Mouse (Mus musculus): ENCODE data around the gene Fgf2.

Fgf2 gene

DNA sequence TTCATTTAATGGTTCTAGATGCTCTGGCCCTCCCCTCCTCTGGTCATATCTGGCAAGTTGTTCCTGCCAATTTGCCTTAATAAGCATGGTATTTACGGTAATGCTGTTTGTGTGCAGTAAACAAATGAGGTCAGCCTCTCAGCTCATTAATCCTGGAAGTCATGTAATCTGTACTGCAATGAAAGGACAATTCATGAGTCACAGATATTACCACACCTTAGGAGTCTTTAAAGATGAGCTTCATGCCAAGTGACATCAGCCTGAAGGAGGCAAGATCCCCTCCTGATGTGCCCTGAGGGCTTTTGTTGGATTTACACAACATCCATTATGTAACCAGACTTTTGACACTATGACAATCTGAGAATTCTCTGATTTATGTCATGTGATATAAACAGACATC lies 6.6 kb downstream of the Fgf2 start:
- no peak for DNase-seq (ENCODE audit: low spot score)

DNA sequence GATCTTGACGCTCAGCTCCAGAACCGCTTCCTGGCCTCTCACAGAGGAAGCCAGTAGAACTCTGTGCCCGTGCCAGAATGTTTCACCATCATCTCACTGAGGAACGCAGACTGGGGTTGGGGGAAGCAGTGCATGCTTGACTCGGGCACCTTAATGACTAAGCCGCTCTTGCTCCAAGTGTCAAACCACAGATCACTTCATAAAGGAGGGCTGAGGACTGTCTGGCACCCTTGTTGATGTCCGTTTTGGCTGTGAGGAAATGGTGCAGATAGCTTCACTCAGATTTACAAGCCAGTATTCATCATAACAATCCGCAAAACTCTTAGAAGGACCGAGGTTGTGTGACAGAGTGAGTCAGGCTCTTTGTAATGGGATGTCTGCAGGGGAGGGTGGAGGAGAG lies 12.6 kb downstream of the Fgf2 start:
- no peak for DNase-seq (ENCODE audit: low spot score)

DNA sequence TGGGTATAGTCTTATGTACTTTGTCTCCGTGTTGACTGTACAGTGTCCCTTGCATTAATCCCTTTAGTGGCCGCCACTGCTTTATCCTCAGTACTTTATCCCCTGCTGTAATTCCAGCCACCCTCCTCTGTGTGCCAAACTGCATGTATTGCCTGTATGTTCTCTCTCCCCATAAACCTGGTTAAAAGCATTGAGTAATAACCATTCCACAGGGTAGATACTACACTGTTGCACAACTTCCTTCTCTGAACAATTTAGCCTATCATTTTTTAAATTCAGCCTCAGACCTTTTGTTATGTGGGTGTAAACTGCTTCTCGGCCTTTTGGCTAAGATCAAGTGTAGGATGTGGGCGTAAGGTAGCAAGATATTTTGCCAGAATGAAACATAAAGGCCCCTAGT lies 17.0 kb downstream of the Fgf2 start:
- no peak for DNase-seq (ENCODE audit: low spot score)

DNA sequence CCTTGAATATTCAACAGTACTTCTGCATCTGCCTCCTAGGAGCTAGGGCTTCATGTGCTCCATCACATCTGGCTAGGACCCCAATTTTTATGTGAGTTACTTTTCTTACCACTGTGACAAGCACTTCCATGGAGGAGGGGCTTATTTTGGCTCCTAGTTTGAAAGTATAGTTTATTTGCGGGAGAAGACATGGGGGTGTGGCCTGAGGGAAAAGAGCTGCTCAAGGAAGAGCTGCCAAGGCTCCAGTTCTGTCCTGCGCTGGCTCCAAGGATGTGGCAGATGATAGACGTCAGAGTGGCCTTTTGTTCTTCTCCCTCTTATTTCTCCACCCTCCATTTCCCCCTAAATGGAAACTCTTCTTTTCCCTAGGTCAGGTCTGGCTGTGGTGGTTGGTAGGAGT lies 17.8 kb downstream of the Fgf2 start:
- no peak for DNase-seq (ENCODE audit: low spot score)

DNA sequence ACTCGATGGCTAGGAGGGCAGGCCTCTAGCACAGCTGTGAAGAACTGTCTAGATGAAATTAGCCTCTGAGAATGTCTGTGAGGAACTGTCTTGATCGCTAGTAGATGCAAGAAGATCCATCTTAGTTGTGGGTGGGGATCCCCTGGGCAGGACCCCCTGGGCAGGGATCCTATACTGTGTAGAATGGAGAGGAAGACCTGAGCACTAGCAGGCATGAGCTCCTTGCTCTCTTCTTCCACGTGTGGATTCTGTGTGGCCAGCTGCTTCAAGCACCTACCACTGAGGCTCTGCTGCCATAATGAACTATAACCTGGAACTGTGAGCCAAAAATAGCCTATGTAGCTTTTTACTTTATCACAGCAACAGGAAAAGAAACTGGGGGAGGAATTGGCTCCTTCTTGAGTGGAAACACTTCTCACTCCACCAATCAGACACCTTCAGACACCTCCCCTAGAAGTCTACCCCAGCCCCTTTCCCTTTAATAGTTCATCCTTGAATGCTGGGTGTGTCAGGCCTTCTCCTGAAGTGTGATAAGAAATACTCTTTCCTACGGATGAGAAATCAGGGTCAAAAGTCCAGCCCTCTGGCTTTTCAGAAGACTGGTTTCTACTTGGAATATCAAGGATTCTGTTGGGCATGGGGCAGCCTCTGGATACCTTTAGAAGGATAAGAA lies 18.4 kb downstream of the Fgf2 start:
- DNase-seq (ENCODE audit: low spot score): no peak

DNA sequence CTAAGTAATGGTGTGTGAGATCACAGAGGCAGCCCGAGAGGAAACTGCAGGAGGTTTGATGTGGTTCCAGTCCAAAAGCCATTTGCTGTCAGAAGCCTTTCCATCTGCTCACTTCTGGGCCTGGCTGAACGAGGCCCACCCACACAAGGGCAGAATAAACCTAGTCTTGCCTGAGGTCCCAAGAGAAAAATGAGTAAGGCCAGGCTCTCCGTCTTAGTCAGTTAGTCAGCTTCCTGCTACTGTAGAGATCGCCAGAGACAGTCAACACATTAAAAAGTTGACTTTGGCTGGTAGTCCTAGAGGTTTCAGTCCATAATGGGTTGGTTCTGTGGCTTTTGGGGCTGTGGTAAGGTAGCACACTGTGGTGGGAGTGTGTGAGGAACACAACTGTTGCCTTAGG lies 22.3 kb downstream of the Fgf2 start:
- no peak for DNase-seq (ENCODE audit: low spot score)

DNA sequence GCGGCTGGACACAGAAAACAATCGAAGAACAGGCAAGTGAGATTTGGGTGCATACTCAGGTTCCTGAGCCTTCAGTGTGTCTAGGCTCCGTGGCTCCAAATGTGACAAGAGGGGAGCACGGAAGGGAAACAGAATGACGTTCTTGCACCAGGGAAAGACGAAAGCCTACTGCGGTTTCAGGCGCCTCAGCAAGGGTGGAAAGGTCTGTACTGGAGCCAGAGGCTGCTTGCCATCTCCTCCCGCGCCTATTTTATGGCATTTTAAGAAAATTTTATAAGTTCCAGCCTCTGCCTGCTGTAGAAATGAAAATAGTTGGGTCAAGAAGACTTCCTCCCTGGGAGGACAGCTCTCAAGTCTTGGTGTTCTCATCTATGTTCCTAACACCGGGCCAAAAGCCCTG lies 25.6 kb downstream of the Fgf2 start:
- DNase-seq (ENCODE audit: low spot score): no peak

DNA sequence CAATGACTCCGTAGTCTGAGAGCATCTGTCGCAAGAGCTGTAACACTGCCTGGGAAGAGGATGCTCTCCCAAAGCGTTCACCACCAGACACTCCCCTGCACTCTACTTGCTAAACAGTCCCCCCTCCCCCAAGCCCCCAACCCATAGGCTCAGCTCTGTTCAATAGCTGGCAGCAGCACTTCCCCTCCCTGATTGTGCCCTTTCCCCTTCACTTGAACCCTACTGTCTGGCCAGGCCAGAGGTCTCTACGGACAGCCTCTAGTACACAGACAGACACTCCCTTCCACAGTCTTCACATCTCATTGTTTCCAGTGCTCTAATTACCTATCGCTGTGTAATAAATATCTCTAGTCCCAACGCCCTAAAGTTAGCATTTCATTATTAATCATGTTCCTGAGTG lies 29.8 kb downstream of the Fgf2 start:
- peak; percentile 4 for DNase-seq (ENCODE audit: low spot score)

DNA sequence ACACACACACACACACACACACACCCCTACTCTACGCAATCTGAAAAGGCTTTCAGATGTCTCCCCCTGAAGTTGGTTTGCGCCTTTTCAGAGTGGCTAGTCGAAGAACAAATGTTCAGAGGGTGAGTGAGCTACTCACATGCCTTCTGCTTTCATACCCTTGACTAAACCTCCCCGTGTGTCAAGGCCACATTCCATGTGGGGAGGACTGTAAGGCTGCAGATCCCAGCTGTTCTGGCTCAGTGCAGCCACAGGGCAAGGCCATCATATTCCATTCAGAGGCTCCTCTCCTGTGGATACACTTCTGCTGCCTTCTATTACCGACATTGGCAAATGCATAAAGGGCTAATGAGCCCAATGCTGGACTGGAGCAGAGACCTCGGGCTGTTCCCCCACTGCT lies 30.3 kb downstream of the Fgf2 start:
- no peak for DNase-seq (ENCODE audit: low spot score)

DNA sequence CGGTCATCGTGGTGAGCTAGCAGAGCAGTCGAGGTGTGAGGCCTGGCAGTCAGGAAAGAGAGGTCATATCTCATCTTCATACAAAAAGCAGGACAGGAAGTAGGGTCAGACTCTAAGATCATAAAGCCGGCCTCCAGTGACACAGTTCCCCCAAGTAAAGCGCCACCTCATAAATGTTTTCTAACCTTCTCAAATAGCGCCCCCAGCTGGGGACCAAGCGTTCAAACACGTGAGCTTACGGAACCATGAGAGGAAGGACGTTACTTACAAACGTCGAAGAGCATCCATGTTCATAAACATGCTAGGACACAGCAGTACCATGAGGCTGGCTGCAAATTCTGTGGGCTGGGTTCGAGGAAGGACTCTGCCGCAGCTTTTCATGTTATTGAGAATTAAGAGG lies 31.1 kb downstream of the Fgf2 start:
- DNase-seq (ENCODE audit: low spot score): peak; percentile 10

DNA sequence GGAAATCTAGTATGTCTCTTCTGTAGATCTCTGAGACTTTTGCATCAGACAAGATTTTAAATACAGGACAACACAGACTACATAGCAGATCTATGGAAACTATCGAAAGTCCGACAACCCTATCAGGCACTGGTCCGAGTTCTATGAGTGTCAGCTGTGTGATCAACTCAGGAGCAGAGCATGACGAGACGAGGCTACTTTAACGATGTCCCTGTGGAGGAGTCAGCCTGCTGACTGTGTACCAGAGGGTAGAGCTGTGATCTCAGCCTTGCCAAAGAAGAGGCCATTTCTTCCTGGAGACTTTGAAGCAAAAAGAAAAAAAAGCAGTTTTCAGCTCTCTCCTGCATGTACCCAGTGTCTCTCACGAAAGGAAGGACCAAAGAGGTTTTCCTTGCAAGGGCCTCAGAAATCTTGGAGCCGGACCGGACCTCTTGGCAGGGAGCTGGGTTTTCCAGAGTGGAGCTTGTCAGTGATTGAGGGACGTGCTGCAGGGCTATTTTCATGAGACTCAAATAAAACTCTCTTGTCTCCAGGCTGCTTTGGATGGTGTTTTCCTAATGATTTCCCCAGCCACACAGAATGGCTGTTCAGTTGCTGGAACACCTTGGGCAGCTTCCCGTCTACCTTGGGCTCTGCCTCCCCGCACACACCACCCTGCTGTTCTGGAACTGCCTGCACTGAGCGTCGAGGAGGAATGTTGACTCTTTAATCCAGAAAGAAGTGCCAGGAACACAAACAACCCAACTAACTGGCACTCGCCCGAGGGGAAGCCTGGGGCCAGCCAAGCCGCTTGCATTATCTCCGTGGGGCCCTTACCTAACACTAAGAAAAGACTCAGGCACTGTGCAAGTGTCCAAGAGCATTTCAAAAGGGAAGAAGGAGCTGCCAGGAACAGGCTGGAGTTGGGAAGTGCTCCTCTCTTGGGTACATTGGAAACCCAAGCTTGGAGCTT lies 32.1 kb downstream of the Fgf2 start:
- no peak for DNase-seq (ENCODE audit: low spot score)

DNA sequence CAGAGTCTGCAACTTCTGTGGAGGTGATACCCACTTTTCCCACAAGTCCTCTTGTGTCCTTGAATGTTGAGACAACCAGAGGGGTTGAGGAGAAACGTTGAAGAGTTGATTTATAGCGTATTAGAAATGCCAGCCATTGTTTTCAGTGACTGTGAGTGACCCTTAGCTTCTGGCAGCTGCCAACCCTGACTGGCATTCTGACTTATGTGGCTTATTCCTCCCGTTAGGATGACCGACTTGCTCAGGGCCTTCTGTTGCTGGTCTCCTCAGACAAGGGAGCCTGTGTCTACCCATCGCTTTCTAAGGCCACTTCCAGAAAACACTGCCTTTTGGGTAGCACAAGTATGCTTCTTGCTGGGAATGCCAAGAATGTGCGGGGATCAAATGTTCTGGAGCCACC lies 33.3 kb downstream of the Fgf2 start:
- no peak for DNase-seq (ENCODE audit: low spot score)

DNA sequence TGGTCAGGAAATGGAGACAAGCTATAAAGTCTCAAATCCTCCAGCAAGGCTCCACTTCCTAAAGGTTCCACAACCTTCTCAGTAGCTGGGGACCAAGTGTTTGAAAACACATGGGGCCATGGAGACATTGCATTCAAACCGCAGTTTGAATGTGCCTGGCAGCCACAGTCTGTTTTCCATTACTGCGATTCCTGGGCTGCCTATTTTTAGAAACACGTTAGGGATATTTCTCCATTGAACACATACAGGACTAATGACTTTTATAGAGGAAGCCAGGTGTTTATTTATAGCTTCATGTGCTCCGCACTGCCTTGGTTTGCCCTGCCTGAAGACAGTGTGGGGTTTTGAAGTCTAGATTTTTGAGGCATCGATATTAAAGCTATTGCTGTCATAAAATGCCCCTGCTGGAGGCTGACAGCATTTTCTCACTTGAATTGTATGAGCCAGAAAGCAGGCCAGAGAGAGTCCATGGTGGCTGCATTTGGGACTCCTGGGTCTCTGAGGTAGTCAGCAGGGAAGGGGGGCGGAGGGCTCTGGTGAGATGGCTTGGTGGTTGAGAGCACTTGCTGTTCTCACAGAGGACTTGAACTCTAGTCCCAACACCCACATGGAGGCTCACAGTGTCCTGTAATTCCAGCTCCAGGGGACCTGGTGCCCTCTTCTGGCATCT lies 35.1 kb downstream of the Fgf2 start:
- peak; percentile 13 for DNase-seq (ENCODE audit: low spot score)

DNA sequence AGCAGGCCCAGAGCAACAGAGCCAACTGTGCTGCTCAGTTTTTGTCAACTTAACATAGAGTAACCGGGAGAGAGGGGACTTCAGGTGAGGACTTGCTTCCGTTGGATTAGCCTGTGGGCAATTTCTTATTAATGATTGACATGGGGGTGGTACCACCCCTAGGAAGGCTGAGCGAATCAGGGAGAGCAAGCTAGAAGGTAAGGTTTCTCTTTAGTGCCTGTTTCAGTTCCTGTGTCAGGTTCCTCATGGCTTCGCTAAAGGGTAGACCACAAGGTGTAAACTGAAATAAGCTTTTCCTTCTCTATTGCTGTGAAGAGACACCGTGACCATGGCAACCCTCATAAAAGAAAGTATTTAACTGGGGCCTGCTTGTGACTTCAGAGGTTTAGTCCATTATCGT lies 39.2 kb downstream of the Fgf2 start:
- DNase-seq (ENCODE audit: low spot score): no peak

DNA sequence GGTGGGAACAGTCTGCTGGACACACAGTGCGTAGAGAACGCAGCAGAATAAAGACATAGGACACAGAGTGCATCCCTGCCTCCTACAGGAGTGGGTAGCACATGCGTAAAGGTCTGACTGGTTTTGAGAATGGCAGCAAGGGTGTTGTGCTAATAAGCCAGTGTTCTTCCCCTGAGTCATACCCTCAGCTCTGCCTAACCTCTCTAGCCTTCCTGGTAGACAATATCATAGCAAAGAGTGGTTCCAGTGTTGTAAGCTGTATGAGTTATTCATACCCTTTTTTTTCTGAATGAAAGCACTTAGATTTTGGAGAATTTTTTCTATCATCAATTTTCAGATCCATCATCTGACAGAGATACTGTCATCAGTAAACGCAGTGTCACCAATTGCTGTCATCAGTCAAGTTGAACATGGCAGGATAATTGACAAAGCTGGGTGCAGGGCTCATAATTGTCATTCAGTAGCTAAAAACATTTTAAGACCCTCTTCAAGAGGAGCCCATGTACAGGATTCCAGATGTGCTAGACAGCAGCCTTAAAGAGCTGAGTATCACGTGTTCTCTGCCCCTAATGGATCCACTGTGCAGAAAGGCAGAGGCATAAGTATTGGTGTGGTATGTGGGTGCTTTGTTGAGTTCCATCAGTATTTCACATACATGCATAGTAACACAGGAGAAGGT lies 48.9 kb downstream of the Fgf2 start:
- no peak for DNase-seq (ENCODE audit: low spot score)

DNA sequence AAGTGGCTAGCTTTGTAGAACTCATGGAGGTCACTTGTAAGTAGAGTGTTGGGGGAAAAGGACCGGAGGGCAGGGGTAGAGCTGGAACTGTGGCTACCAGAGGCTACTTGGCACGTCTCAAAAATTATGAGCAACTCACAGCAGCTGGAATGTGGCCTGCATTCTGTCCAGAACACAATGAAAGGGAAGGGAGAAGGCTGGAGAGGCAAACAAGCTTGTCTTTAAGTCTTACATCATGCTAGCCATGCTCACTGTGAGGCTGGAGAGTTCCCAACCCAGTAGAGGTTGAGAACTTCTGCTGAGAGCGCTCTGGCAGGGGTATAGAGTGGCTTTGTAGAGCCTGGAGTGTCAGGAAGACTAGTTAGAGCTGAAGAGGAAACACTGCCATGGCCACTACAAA lies 49.5 kb downstream of the Fgf2 start:
- no peak for DNase-seq (ENCODE audit: low spot score)

DNA sequence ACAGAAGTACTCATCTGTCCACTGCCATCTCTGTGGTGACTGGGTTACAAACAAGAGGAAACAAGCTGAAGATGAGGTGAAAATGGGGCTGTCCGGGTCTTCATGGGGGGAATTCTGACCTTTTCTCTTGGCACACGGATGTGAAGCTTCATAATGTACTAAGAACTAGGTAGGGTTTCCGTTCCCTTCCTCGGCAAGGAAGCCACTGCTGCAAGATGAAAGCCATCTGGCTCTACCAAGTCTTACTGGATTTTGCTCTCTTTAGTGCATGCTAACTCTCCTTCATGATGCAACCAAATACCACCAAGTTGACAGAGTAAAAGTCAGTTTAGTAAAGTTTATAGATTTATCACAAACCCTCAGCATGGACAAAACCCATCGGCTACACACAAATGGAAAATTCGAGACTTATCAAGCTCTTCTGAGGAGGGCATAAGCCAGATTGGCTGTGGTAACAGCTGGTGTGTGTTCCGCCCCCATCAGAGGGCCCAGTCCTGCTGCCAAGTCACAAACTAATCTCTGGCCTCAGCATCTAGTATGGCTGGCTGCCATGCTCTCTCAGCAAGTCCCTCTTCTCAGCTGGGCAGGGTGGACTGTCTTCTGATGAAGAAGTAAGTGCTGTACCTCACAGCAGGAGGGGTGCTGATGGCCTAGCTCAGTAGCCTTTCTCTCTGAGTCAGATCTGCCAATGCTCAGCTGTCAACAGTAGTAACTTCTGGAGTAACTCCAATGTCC lies 50.7 kb downstream of the Fgf2 start:
- no peak for DNase-seq (ENCODE audit: low spot score)

DNA sequence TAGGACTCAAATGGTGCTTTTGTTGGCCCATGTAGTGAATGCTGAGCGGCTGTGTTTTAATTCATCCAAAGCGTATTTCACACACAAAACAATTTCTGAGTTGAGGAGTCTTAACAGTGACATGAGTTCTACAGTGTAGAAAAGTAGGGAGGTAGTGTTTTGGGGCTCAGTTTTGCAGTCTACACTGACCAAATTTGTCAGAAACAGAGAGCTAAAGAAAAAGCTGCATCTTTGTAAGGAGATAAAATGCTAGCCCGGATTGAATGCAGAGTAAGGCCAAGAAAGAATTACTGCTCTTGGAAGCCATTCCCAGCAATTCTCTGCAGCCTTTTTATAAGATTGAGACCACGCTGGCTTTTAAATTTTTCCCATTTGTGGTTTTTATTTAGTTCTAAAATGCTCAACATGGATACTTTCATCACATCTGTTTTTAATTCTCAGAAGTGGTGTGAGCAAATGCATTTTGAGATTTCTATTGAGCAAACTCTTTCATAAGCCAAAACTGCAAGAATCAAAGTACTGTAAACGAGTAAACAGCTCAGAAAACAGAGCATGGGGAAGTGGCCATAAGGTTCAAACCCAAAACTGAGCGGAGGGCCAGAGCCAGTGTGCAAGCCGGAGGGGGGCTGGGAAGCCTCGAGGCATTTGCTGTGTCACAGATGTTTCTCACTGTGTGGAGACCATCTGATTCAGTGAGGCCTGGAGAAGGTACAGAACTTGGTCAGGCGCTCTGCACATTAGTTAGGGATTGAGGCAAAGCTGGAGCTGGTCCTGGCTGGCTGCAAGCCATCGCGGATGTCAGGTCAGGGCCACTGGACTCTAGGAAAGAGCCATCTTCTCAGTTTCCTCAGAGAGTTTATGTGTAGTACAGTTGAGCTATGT lies 53.8 kb downstream of the Fgf2 start:
- no peak for DNase-seq (ENCODE audit: low spot score)

DNA sequence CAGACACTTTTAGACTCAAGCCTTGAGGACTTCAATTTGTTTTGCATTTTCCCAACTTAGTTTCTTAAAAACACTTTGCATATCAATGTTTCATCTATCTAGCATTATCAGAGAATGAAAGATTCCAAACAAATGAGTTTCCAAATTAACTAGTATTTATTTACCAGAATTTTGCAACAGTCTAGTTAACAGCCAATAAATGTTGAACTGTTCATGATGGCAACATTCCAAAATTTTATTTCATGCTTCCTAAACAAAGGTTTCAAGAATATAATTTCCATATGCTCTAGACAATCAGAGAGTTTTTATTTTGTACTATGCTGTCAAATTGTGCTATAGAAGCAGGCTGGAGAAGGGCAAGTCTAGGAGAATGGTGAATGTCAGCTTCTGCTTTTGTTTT lies 59.5 kb downstream of the Fgf2 start:
- no peak for DNase-seq (ENCODE audit: low spot score)

DNA sequence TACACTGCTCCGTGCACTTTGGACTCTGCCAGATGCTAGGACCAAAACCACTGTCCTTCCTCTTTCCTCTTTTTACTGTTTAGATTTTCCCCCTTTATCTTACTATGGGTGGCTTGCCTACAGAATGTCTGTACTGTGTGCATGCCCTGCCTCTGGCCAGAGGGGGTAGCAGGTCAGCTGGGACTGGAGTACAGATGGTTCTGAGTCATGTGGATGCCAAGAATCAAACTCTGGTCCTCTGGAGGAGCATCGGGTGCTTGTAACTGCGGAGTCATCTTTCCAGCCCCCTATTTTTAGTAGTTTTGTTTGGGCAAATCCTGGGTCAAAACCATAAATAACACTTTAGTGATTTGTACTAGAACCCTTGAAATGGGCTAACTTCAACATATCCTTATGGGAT lies 65.3 kb downstream of the Fgf2 start:
- DNase-seq (ENCODE audit: low spot score): no peak

All from embryo, embryonic 10.5 days (tissue).